Mouse (Mus musculus): ENCODE measurements around the gene Tmem95. TPM values are rescaled to one million over a fixed set of nuclear protein-coding genes. Genes with fewer than 3 reads are reported as not detected.

The Tmem95 gene
- polyA plus RNA-seq (2011; ENCODE audit: insufficient read length, low read depth, missing spikeins) = not detected in 2 replicates

GRCm38 (mm10) chr11:69877878-69878277 lies at the start of gene Tmem95:
Gene Tmem95 (minus strand): TSS chr11:69878018.
- TF ChIP-seq CTCF (IDR thresholded peaks at IDR 0.05; ENCODE audit: borderline replicate concordance, insufficient read depth, low read length) = no peak
- no peak for TF ChIP-seq POLR2A (IDR thresholded peaks at IDR 0.05; ENCODE audit: low read depth, low read length)
- H3K4me1 ChIP-seq (ENCODE audit: control insufficient read depth, insufficient read depth, low read length) = no peaks in the 10 kb centered on the region; the same call in 1 of the 2 replicates
- peak within 1 kb of the TSS; percentile 96 for H3K27ac ChIP-seq (ENCODE audit: insufficient read depth, low read length)
- H3K4me3 ChIP-seq (ENCODE audit: insufficient read depth, low read length) = peak within 1 kb of the TSS; percentile 80

- H3K27ac ChIP-seq (ENCODE audit: insufficient read depth, low read length) = no peak overlapping the region
- no peaks in the 10 kb centered on the region; the same call in 1 of the 2 replicates for H3K4me1 ChIP-seq (ENCODE audit: control insufficient read depth, insufficient read depth, low read length)
- H3K4me3 ChIP-seq (ENCODE audit: insufficient read depth, low read length) = no peak overlapping the region
- no peak for TF ChIP-seq POLR2A (IDR thresholded peaks at IDR 0.05; ENCODE audit: low read depth, low read length)
- TF ChIP-seq CTCF (IDR thresholded peaks at IDR 0.05; ENCODE audit: borderline replicate concordance, insufficient read depth, low read length) = no peak
Measured at GRCm38 (mm10) chr11:69927501-69927900, 49.7 kb upstream of the Tmem95 start.

- H3K4me3 ChIP-seq (ENCODE audit: insufficient read depth, low read length) = no peak overlapping the region
- no peak overlapping the region for H3K27ac ChIP-seq (ENCODE audit: insufficient read depth, low read length)
- TF ChIP-seq POLR2A (IDR thresholded peaks at IDR 0.05; ENCODE audit: low read depth, low read length) (no peak), CTCF (IDR thresholded peaks at IDR 0.05; ENCODE audit: borderline replicate concordance, insufficient read depth, low read length) (no peak)
- peaks cover 9% of the 10 kb centered on the region for H3K4me1 ChIP-seq (ENCODE audit: control insufficient read depth, insufficient read depth, low read length)
Measured at GRCm38 (mm10) chr11:69922796-69923195, 45.0 kb upstream of the Tmem95 start.

GRCm38 (mm10) chr11:69922012-69922756 lies 44.4 kb upstream of the Tmem95 start:
- TF ChIP-seq POLR2A (IDR thresholded peaks at IDR 0.05; ENCODE audit: low read depth, low read length) (no peak; the same call in 1 of the 2 replicates), CTCF (IDR thresholded peaks at IDR 0.05; ENCODE audit: borderline replicate concordance, insufficient read depth, low read length) (no peak)

GRCm38 (mm10) chr11:69921114-69922011 lies 43.5 kb upstream of the Tmem95 start, which contains the start of gene Eif5a:
Gene Eif5a (minus strand): TSS chr11:69921958.
- H3K27ac ChIP-seq (ENCODE audit: insufficient read depth, low read length) = peak within 1 kb of the TSS; percentile 94
- H3K4me1 ChIP-seq (ENCODE audit: control insufficient read depth, insufficient read depth, low read length) = peaks cover 9% of the 10 kb centered on the region
- TF ChIP-seq CTCF (IDR thresholded peaks at IDR 0.05; ENCODE audit: borderline replicate concordance, insufficient read depth, low read length) (peak; percentile 60; the same call in 1 of the 2 replicates), POLR2A (IDR thresholded peaks at IDR 0.05; ENCODE audit: low read depth, low read length) (peak; percentile 98)
- peak within 1 kb of the TSS; percentile 97 for H3K4me3 ChIP-seq (ENCODE audit: insufficient read depth, low read length)

More at GRCm38 (mm10) chr11:69922012-69922756, 44.4 kb upstream of the Tmem95 start:
- Histone ChIP-seq H3K27ac (ENCODE audit: insufficient read depth, low read length) (peak overlapping the region; percentile 94), H3K4me1 (ENCODE audit: control insufficient read depth, insufficient read depth, low read length) (peaks cover 9% of the 10 kb centered on the region), H3K4me3 (ENCODE audit: insufficient read depth, low read length) (peak overlapping the region; percentile 76)

- Histone ChIP-seq H3K4me3 (ENCODE audit: insufficient read depth, low read length) (peak overlapping the region; percentile 97), H3K27ac (ENCODE audit: insufficient read depth, low read length) (peak overlapping the region; percentile 90), H3K4me1 (ENCODE audit: control insufficient read depth, insufficient read depth, low read length) (peaks cover 14% of the 10 kb centered on the region)
- TF ChIP-seq CTCF (IDR thresholded peaks at IDR 0.05; ENCODE audit: borderline replicate concordance, insufficient read depth, low read length) (no peak), POLR2A (IDR thresholded peaks at IDR 0.05; ENCODE audit: low read depth, low read length) (no peak; the same call in 1 of the 2 replicates)
Measured at GRCm38 (mm10) chr11:69920266-69921031, 42.6 kb upstream of the Tmem95 start.

GRCm38 (mm10) chr11:69919661-69920265 lies 41.9 kb upstream of the Tmem95 start:
- TF ChIP-seq CTCF (IDR thresholded peaks at IDR 0.05; ENCODE audit: borderline replicate concordance, insufficient read depth, low read length) (no peak), POLR2A (IDR thresholded peaks at IDR 0.05; ENCODE audit: low read depth, low read length) (0 out of 2 replicates have a peak, but pooled peaks have one; percentile 49)
- H3K27ac ChIP-seq (ENCODE audit: insufficient read depth, low read length) = peak overlapping the region; percentile 90
- H3K4me3 ChIP-seq (ENCODE audit: insufficient read depth, low read length) = peak overlapping the region; percentile 97
- H3K4me1 ChIP-seq (ENCODE audit: control insufficient read depth, insufficient read depth, low read length) = peaks cover 18% of the 10 kb centered on the region

- H3K4me1 ChIP-seq (ENCODE audit: control insufficient read depth, insufficient read depth, low read length) = peaks cover 19% of the 10 kb centered on the region
- H3K4me3 ChIP-seq (ENCODE audit: insufficient read depth, low read length) = peak overlapping the region; percentile 97
- TF ChIP-seq CTCF (IDR thresholded peaks at IDR 0.05; ENCODE audit: borderline replicate concordance, insufficient read depth, low read length) = no peak
- no peak for TF ChIP-seq POLR2A (IDR thresholded peaks at IDR 0.05; ENCODE audit: low read depth, low read length)
- no peak overlapping the region for H3K27ac ChIP-seq (ENCODE audit: insufficient read depth, low read length)
Measured at GRCm38 (mm10) chr11:69919053-69919452, 41.2 kb upstream of the Tmem95 start.

All from embryonic fibroblast, embryonic 13.5 days (primary cell).